Mouse (Mus musculus) heart, embryonic 11.5 days (tissue): Measurements from ENCODE around the gene Aff4. TPM values are rescaled to one million over a fixed set of nuclear protein-coding genes. Genes with fewer than 3 reads are reported as not detected.
"Not testable (repeated sequence)": the region's sequence is repeated elsewhere in the genome, so short reads cannot be mapped to it uniquely, and the experiment has no call there.

Experiments used
- ATAC-seq: fragments of 200-750 bp; cut with Nextera tagmentation; replicated peaks from 2 replicates; pipeline ENCODE4 v1.8.0; 2017; ENCODE audit warnings: moderate library complexity; ENCODE audit not compliant: insufficient number of reproducible peaks, low FRiP score, low TSS enrichment
- H3K27ac ChIP-seq: fragments of 300-500 bp; sonication (generic); 2 replicates; pipeline ENCODE4 v1.5.1; 2014; ENCODE audit warnings: mild to moderate bottlenecking, low read depth, low read length
- H3K27me3 ChIP-seq: fragments of 300-500 bp; sonication (generic); 2 replicates; pipeline ENCODE4 v1.6.1; 2014; ENCODE audit warnings: mild to moderate bottlenecking, low read length, mixed read lengths; ENCODE audit not compliant: control insufficient read depth, insufficient read depth
- H3K36me3 ChIP-seq: fragments of 300-500 bp; sonication (generic); 2 replicates; pipeline ENCODE4 v1.6.1; 2014; ENCODE audit warnings: mild to moderate bottlenecking, low read length, moderate library complexity, mixed read lengths; ENCODE audit not compliant: control insufficient read depth, insufficient read depth
- H3K4me1 ChIP-seq: fragments of 300-500 bp; sonication (generic); 2 replicates; pipeline ENCODE4 v1.6.1; 2014; ENCODE audit warnings: low read length; ENCODE audit not compliant: control insufficient read depth, insufficient read depth
- H3K4me2 ChIP-seq: fragments of 300-500 bp; sonication (generic); 2 replicates; pipeline ENCODE4 v1.6.1; 2014; ENCODE audit warnings: mild to moderate bottlenecking, moderate library complexity
- H3K4me3 ChIP-seq: fragments of 300-500 bp; sonication (generic); 2 replicates; pipeline ENCODE4 v1.5.1; 2014; ENCODE audit warnings: low read depth, low read length
- H3K9ac ChIP-seq: fragments of 300-500 bp; sonication (generic); 2 replicates; pipeline ENCODE4 v1.6.1; 2014; ENCODE audit warnings: mild to moderate bottlenecking, low read depth, low read length, moderate library complexity
- H3K9me3 ChIP-seq: fragments of 300-500 bp; sonication (generic); replicated peaks from 2 replicates; pipeline ENCODE4 v1.6.1; 2016; ENCODE audit warnings: low read length; ENCODE audit not compliant: control insufficient read depth
- WGBS: fragments of 180-500 bp; shearing (Covaris S2); extraction: QIAGEN DNeasy Blood & Tissue Kit; methylation state at CpG from one replicate; pipeline ENCODE4 v1.1.7; 2014; ENCODE audit not compliant: insufficient replicate concordance; 5-methylcytosine and 5-hydroxymethylcytosine counted together
- polyA plus RNA-seq: library from polyadenylated mRNA; unstranded; fragments of >200 nt; fragmentation: Nextera tagmentation; extraction: Ambion mirVana; gene quantifications from 2 replicates; pipeline ENCODE4 v1.2.1, GENCODE M21; 2014

The Aff4 gene
- polyA plus RNA-seq, 1 experiment from 2014 or later = 54.4 TPM

GRCm38 (mm10) chr11:53411738-53412137 is 61.1 kb downstream of the Aff4 start:
- Histone ChIP-seq H3K36me3 (peaks cover 40% of the 10 kb centered on the region), H3K27ac (no peak overlapping the region), H3K9ac (no peak overlapping the region), H3K4me1 (no peaks in the 10 kb centered on the region), H3K4me2 (no peak overlapping the region), H3K9me3 (no peaks in the 10 kb centered on the region), H3K27me3 (no peaks in the 10 kb centered on the region), H3K4me3 (no peak overlapping the region)
- ATAC-seq = no peak

- no peak overlapping the region for H3K4me3 ChIP-seq
Observed at GRCm38 (mm10) chr11:53413871-53414270, 63.2 kb downstream of the Aff4 start.

GRCm38 (mm10) chr11:53418048-53418447 is 67.4 kb downstream of the Aff4 start:
- Histone ChIP-seq H3K27me3 (no peaks in the 10 kb centered on the region), H3K4me2 (no peak overlapping the region), H3K27ac (no peak overlapping the region), H3K36me3 (peaks cover 36% of the 10 kb centered on the region), H3K9me3 (no peaks in the 10 kb centered on the region), H3K4me3 (no peak overlapping the region), H3K4me1 (no peaks in the 10 kb centered on the region), H3K9ac (no peak overlapping the region)
- no peak for ATAC-seq

More at GRCm38 (mm10) chr11:53413871-53414270, 63.2 kb downstream of the Aff4 start:
- Histone ChIP-seq H3K4me2 (no peak overlapping the region), H3K27ac (no peak overlapping the region), H3K27me3 (no peaks in the 10 kb centered on the region), H3K9me3 (no peaks in the 10 kb centered on the region), H3K4me1 (no peaks in the 10 kb centered on the region), H3K9ac (no peak overlapping the region), H3K36me3 (peaks cover 40% of the 10 kb centered on the region)
- 86% methylated on average over 4 of the region's 4 CpGs for WGBS
- no peak for ATAC-seq

GRCm38 (mm10) chr11:53423036-53423435 is 72.4 kb downstream of the Aff4 start, which contains the start of gene Leap2:
Gene Leap2 (minus strand): TSS chr11:53423170.
- no peaks in the 10 kb centered on the region for H3K9me3 ChIP-seq
- 86% methylated on average over 4 of the region's 4 CpGs for WGBS
- H3K4me1 ChIP-seq = peaks cover 3% of the 10 kb centered on the region; the same call in 1 of the 2 replicates
- no peaks in the 10 kb centered on the region for H3K27me3 ChIP-seq
- no peak within 1 kb of the TSS for H3K4me2 ChIP-seq
- no peak within 1 kb of the TSS for H3K9ac ChIP-seq
- H3K27ac ChIP-seq = no peak within 1 kb of the TSS
- no peak within 1 kb of the TSS for H3K4me3 ChIP-seq
- H3K36me3 ChIP-seq = peaks cover 15% of the 10 kb centered on the region
- no peak for ATAC-seq

- Histone ChIP-seq H3K27ac (peak overlapping the region; percentile 25; the same call in 1 of the 2 replicates), H3K4me1 (peaks cover 7% of the 10 kb centered on the region; the same call in 1 of the 2 replicates), H3K36me3 (peaks cover 12% of the 10 kb centered on the region), H3K27me3 (no peaks in the 10 kb centered on the region), H3K9ac (no peak overlapping the region), H3K4me3 (no peak overlapping the region), H3K4me2 (no peak overlapping the region), H3K9me3 (no peaks in the 10 kb centered on the region)
- WGBS = 69% methylated on average over 2 of the region's 2 CpGs
- ATAC-seq = no peak
Observed at GRCm38 (mm10) chr11:53424826-53425225, 74.2 kb downstream of the Aff4 start.

- H3K9me3 ChIP-seq = no peaks in the 10 kb centered on the region
- no peak overlapping the region for H3K4me2 ChIP-seq
Observed at GRCm38 (mm10) chr11:53425251-53425650, 74.6 kb downstream of the Aff4 start.

GRCm38 (mm10) chr11:53425711-53426255 is 75.2 kb downstream of the Aff4 start:
- Histone ChIP-seq H3K4me1 (peaks cover 10% of the 10 kb centered on the region; the same call in 1 of the 2 replicates), H3K27me3 (no peaks in the 10 kb centered on the region), H3K36me3 (peaks cover 8% of the 10 kb centered on the region), H3K4me3 (no peak overlapping the region), H3K9me3 (no peaks in the 10 kb centered on the region), H3K4me2 (no peak overlapping the region), H3K27ac (no peak overlapping the region), H3K9ac (no peak overlapping the region)
- WGBS = 75% methylated on average over 6 of the region's 6 CpGs
- no peak for ATAC-seq

More at GRCm38 (mm10) chr11:53425251-53425650, 74.6 kb downstream of the Aff4 start:
- ATAC-seq = no peak
- Histone ChIP-seq H3K36me3 (peaks cover 8% of the 10 kb centered on the region), H3K27me3 (no peaks in the 10 kb centered on the region), H3K27ac (peak overlapping the region; percentile 25; the same call in 1 of the 2 replicates), H3K9ac (no peak overlapping the region), H3K4me1 (peaks cover 10% of the 10 kb centered on the region; the same call in 1 of the 2 replicates), H3K4me3 (no peak overlapping the region)
- 46% methylated on average over 3 of the region's 3 CpGs for whole genome bisulfite sequencing

GRCm38 (mm10) chr11:53426914-53427313 is 76.3 kb downstream of the Aff4 start:
- peak overlapping the region; percentile 10; the same call in 1 of the 2 replicates for H3K27ac ChIP-seq
- H3K4me2 ChIP-seq, H3K4me3 ChIP-seq, H3K9ac ChIP-seq, H3K4me1 ChIP-seq, H3K9me3 ChIP-seq, H3K27me3 ChIP-seq, H3K36me3 ChIP-seq, ATAC-seq: not testable (repeated sequence)
- 51% methylated on average over 3 of the region's 3 CpGs for WGBS
